Mouse (Mus musculus) forebrain, postnatal 0 days (tissue): ENCODE measurements around the gene 6430548M08Rik. TPM values are rescaled to one million over a fixed set of nuclear protein-coding genes. Genes with fewer than 3 reads are reported as not detected.
A peak's percentile ranks its signal among the peaks of the same experiment; 100 is the strongest.

Experiments used
- ATAC-seq: fragments of 200-750 bp; cut with Nextera tagmentation; 2 replicates; pipeline ENCODE4 v1.8.0; 2017; ENCODE audit warnings: mild to moderate bottlenecking, moderate library complexity
- DNase-seq: peaks from one replicate; pipeline ENCODE4 v3.0.0-alpha.2; 2015
- H3K27ac ChIP-seq: fragments of 300-500 bp; sonication (generic); 2 replicates; pipeline ENCODE4 v1.5.1; 2014; ENCODE audit warnings: low read depth, mild to moderate bottlenecking, antibody characterized with exemption, low read length, moderate library complexity, mixed read lengths
- H3K27me3 ChIP-seq: fragments of 300-500 bp; sonication (generic); 2 replicates; pipeline ENCODE4 v1.6.1; 2014; ENCODE audit warnings: mild to moderate bottlenecking, low read length, mixed read lengths; ENCODE audit not compliant: insufficient read depth
- H3K36me3 ChIP-seq: fragments of 300-500 bp; sonication (generic); 2 replicates; pipeline ENCODE4 v1.6.1; 2014; ENCODE audit warnings: mild to moderate bottlenecking, moderate library complexity; ENCODE audit not compliant: insufficient read depth
- H3K4me1 ChIP-seq: fragments of 300-500 bp; sonication (generic); 2 replicates; pipeline ENCODE4 v1.6.1; 2014; ENCODE audit warnings: antibody characterized with exemption; ENCODE audit not compliant: insufficient read depth
- H3K4me2 ChIP-seq: fragments of 300-500 bp; sonication (generic); 2 replicates; pipeline ENCODE4 v1.6.1; 2014; ENCODE audit warnings: low read depth, mild to moderate bottlenecking, moderate library complexity
- H3K4me3 ChIP-seq: fragments of 300-500 bp; sonication (generic); 2 replicates; pipeline ENCODE4 v1.5.1; 2014; ENCODE audit warnings: low read depth, low read length, mixed read lengths
- H3K9ac ChIP-seq: fragments of 300-500 bp; sonication (generic); 2 replicates; pipeline ENCODE4 v1.6.1; 2014; ENCODE audit warnings: mild to moderate bottlenecking
- H3K9me3 ChIP-seq: fragments of 300-500 bp; sonication (generic); 2 replicates; pipeline ENCODE4 v1.6.1; 2016; ENCODE audit warnings: low read length
- CTCF ChIP-seq: sonication (generic); IDR thresholded peaks from 2 replicates; pipeline ENCODE4 v1.5.1; 2016; ENCODE audit warnings: antibody characterized with exemption, control low read depth, low read depth
- WGBS: fragments of 180-500 bp; shearing (Covaris S2); extraction: QIAGEN DNeasy Blood & Tissue Kit; methylation state at CpG from one replicate; pipeline ENCODE4 v1.1.7; 2014; 5-methylcytosine and 5-hydroxymethylcytosine counted together
- polyA plus RNA-seq: library from polyadenylated mRNA; unstranded; fragments of >200 nt; fragmentation: Nextera tagmentation; extraction: Ambion mirVana; gene quantifications from 2 replicates; pipeline ENCODE4 v1.2.1, GENCODE M21; 2015
- total RNA-seq: library from RNA; depleted of rRNA; stranded (reverse); fragments of >200 nt; gene quantifications from 2 replicates; pipeline ENCODE4 v1.2.3, GENCODE M21; 2014

6430548M08Rik gene
- total and polyA plus RNA-seq, 2 experiments from 2014 or later = 32.7 to 59.6 TPM

- Histone ChIP-seq H3K9me3 (no peaks in the 10 kb centered on the region), H3K4me2 (no peak overlapping the region), H3K4me1 (no peaks in the 10 kb centered on the region), H3K36me3 (no peaks in the 10 kb centered on the region), H3K27ac (no peak overlapping the region), H3K9ac (no peak overlapping the region), H3K4me3 (no peak overlapping the region), H3K27me3 (no peaks in the 10 kb centered on the region)
- no peak for TF ChIP-seq CTCF
- DNase-seq (no peak), ATAC-seq (no peak)
- 83% methylated on average over 17 of the region's 17 CpGs for WGBS
These were observed 76.3 kb downstream of the 6430548M08Rik start for GRCm38 (mm10) chr8:120190107-120190809.

GRCm38 (mm10) chr8:120190810-120191413 is 77.0 kb downstream of the 6430548M08Rik start:
- TF ChIP-seq CTCF = peak; percentile 15; the same call in 1 of the 2 replicates
- Histone ChIP-seq H3K36me3 (no peaks in the 10 kb centered on the region), H3K4me2 (peak overlapping the region; percentile 40), H3K9ac (no peak overlapping the region; the same call in 1 of the 2 replicates), H3K27ac (peak overlapping the region; percentile 29; the same call in 1 of the 2 replicates), H3K27me3 (no peaks in the 10 kb centered on the region), H3K4me3 (0 out of 2 replicates have a peak overlapping the region, but pooled peaks have one; percentile 5), H3K9me3 (no peaks in the 10 kb centered on the region), H3K4me1 (no peaks in the 10 kb centered on the region)
- peak; percentile 89 for ATAC-seq
- 30% methylated on average over 20 of the region's 20 CpGs for WGBS
- DNase-seq = peak; percentile 71

GRCm38 (mm10) chr8:120191633-120192032 is 77.7 kb downstream of the 6430548M08Rik start:
- no peaks in the 10 kb centered on the region for H3K9me3 ChIP-seq
- no peak overlapping the region for H3K4me3 ChIP-seq
- no peak overlapping the region for H3K4me2 ChIP-seq
- H3K9ac ChIP-seq = no peak overlapping the region
- no peaks in the 10 kb centered on the region for H3K36me3 ChIP-seq
- TF ChIP-seq CTCF = no peak
- H3K4me1 ChIP-seq = no peaks in the 10 kb centered on the region
- H3K27ac ChIP-seq = no peak overlapping the region
- ATAC-seq = no peak
- DNase-seq = no peak
- H3K27me3 ChIP-seq = no peaks in the 10 kb centered on the region
- 40% methylated on average over 5 of the region's 5 CpGs for WGBS

DNA sequence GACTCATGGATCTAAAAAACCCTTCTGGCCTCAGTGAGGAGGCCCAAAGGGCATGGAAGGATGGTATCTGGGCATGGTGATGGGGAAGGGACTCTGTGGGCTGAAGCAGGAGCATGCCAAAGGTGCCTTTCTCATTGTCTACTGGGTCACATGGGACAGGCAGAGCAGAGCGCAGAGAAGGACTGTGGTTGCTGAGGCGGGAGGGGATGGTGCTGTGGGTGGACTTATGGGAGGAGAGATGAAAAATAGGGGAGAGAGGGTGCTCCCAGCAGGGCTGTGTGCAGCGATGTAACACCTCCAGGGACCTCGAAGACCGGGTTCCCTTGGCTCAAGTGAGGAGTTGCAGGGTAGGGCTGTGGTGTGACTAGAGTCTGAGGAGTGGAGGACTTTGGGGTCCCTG is 78.2 kb downstream of the 6430548M08Rik start:
- no peaks in the 10 kb centered on the region for H3K36me3 ChIP-seq
- WGBS = 97% methylated on average over 5 of the region's 5 CpGs
- no peaks in the 10 kb centered on the region for H3K9me3 ChIP-seq
- no peaks in the 10 kb centered on the region for H3K4me1 ChIP-seq
- TF ChIP-seq CTCF = no peak
- H3K4me3 ChIP-seq = no peak overlapping the region
- H3K9ac ChIP-seq = no peak overlapping the region
- DNase-seq (no peak), ATAC-seq (no peak)
- no peak overlapping the region for H3K4me2 ChIP-seq
- H3K27me3 ChIP-seq = no peaks in the 10 kb centered on the region
- no peak overlapping the region for H3K27ac ChIP-seq

DNA sequence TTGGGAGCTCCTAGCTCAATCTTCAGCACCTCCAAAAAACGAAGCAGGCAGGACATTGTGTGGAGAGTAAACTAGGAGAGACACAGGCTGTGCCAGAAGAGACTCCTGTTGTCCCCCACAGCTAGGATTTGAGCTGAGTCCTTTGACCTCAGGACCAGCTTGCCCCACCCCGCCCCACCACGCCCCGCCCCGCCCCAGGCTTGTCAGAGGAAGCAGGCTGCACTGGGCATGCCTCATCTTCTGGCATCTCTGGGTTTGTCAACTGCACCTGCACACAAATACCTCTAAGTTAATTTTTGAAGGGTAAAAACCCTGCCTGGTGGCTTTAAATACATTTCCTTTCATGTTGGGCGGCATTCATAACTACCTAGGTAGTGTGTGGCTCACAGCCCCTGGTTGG is 87.4 kb downstream of the 6430548M08Rik start:
- Histone ChIP-seq H3K4me2 (no peak overlapping the region), H3K27ac (no peak overlapping the region), H3K4me3 (no peak overlapping the region), H3K9ac (no peak overlapping the region), H3K27me3 (no peaks in the 10 kb centered on the region), H3K9me3 (no peaks in the 10 kb centered on the region), H3K4me1 (no peaks in the 10 kb centered on the region), H3K36me3 (no peaks in the 10 kb centered on the region)
- ATAC-seq (no peak), DNase-seq (no peak)
- TF ChIP-seq CTCF = no peak
- WGBS = 80% methylated on average over 6 of the region's 6 CpGs

GRCm38 (mm10) chr8:120202546-120202945 is 88.6 kb downstream of the 6430548M08Rik start:
- Histone ChIP-seq H3K27ac (no peak overlapping the region), H3K27me3 (no peaks in the 10 kb centered on the region), H3K36me3 (no peaks in the 10 kb centered on the region), H3K4me2 (no peak overlapping the region), H3K9me3 (no peaks in the 10 kb centered on the region), H3K4me3 (no peak overlapping the region), H3K4me1 (no peaks in the 10 kb centered on the region), H3K9ac (no peak overlapping the region)
- no peak for DNase-seq
- ATAC-seq = no peak
- no peak for TF ChIP-seq CTCF
- 80% methylated on average over 3 of the region's 3 CpGs for WGBS

DNA sequence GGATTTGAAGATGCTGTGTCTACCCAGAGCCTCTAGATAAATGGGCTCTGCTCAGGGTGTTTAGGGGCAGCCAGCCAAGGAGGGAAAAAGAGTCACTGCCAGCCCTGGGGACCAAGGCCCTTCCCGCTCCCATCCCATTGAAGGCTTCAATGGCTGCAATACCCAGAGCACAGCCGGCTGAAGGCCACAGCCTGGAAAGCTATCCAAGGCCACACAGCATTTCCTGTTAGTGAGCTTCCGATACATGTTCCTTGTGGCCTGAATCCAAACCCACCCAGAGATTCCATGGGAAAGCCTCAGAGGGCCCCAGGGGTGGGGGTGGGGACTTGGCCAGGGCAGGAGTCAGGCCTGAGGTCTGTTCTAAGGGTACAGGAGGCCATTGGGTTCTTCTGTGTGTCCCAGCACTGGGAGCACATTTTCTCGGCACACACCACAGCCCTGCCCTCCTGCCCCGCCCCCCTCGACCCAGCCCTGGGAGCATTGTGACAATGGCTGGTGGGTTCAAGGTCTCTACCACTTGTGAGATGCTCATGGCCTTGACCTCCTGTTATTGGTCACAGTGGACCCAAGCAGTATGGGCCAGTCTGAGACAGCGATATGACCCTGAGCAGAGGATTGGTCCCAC is 90.9 kb downstream of the 6430548M08Rik start:
- H3K9ac ChIP-seq = no peak overlapping the region
- no peak for ATAC-seq
- TF ChIP-seq CTCF = no peak

More for the DNA sequence above, 90.9 kb downstream of the 6430548M08Rik start:
- no peaks in the 10 kb centered on the region for H3K4me1 ChIP-seq
- no peaks in the 10 kb centered on the region for H3K27me3 ChIP-seq
- H3K36me3 ChIP-seq = no peaks in the 10 kb centered on the region
- H3K4me3 ChIP-seq = no peak overlapping the region
- H3K27ac ChIP-seq = no peak overlapping the region
- no peak for DNase-seq
- H3K4me2 ChIP-seq = no peak overlapping the region
- 68% methylated on average over 7 of the region's 7 CpGs for WGBS
- no peaks in the 10 kb centered on the region for H3K9me3 ChIP-seq
